Mouse (Mus musculus) E14TG2a.4 (cell line): ENCODE measurements at regions not wholly inside any gene's neighbourhood (a gene's known extent, or its start where the extent isn't known, plus 50 kb on each side); places are given as distances from the start of the nearest gene placed in this dataset.

Experiments
- H3K27me3 ChIP-seq: 2 replicates; pipeline ENCODE4 v1.6.1; 2014; ENCODE audit warnings: low read length, control low read depth; ENCODE audit not compliant: insufficient read depth
- H3K36me3 ChIP-seq: 2 replicates; pipeline ENCODE4 v1.6.1; 2014; ENCODE audit warnings: low read length, control low read depth; ENCODE audit not compliant: insufficient read depth
- H3K4me1 ChIP-seq: replicated peaks from 2 replicates; pipeline ENCODE4 v1.6.1; 2014; ENCODE audit warnings: low read depth, low read length, control low read depth
- H3K4me3 ChIP-seq: replicated peaks from 2 replicates; pipeline ENCODE4 v1.5.1; 2014; ENCODE audit warnings: mild to moderate bottlenecking, low read length
- H3K9me3 ChIP-seq: 2 replicates; pipeline ENCODE4 v1.6.1; 2014; ENCODE audit warnings: low read length, control low read depth
- CTCF ChIP-seq: conservative IDR thresholded peaks from 2 replicates; pipeline ENCODE4 v1.5.1; 2014; ENCODE audit warnings: low read length
- NANOG ChIP-seq: IDR thresholded peaks from 2 replicates; pipeline ENCODE4 v1.6.1; 2014; ENCODE audit warnings: borderline replicate concordance, low read length, mixed read lengths
- POU5F1 ChIP-seq: IDR thresholded peaks from 2 replicates; pipeline ENCODE4 v1.6.1; 2014; ENCODE audit warnings: low read length, borderline replicate concordance

GRCm38 (mm10) chr11:45240419-45240818 lies 611.4 kb upstream of the Clint1 start:
- Histone ChIP-seq H3K27me3 (no peaks in the 10 kb centered on the region), H3K9me3 (no peaks in the 10 kb centered on the region), H3K36me3 (no peaks in the 10 kb centered on the region), H3K4me1 (no peaks in the 10 kb centered on the region), H3K4me3 (no peak overlapping the region)
- TF ChIP-seq POU5F1: no peak
- no peak for TF ChIP-seq NANOG
- no peak for TF ChIP-seq CTCF

DNA sequence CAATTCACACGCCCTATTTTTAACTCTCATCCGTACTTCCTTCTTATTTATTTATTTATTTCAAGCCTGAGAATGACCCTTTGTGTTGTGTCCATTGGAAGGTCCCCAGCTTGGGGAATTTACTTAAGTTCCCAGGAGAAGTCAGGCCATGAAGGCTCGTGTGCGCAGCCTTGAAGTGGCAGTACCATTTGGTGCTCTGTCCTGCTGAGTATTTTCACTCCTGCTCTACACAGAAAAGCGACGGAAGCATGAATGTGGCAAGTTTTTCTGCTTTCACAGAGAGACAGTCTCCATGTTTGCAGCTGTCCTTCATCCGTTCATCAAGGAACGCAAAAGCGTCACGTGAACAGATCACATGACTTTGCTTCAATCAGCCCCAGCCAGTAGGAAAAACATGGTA lies 610.2 kb upstream of the Clint1 start:
- Histone ChIP-seq H3K27me3 (no peaks in the 10 kb centered on the region), H3K4me3 (no peak overlapping the region), H3K9me3 (no peaks in the 10 kb centered on the region), H3K4me1 (no peaks in the 10 kb centered on the region), H3K36me3 (no peaks in the 10 kb centered on the region)
- TF ChIP-seq NANOG (no peak), POU5F1 (no peak), CTCF (no peak)

- H3K9me3 ChIP-seq: no peaks in the 10 kb centered on the region
- no peak for TF ChIP-seq NANOG
- no peak for TF ChIP-seq CTCF
- no peak for TF ChIP-seq POU5F1
- no peaks in the 10 kb centered on the region for H3K27me3 ChIP-seq
- no peaks in the 10 kb centered on the region for H3K4me1 ChIP-seq
- H3K36me3 ChIP-seq: no peaks in the 10 kb centered on the region
- H3K4me3 ChIP-seq: no peak overlapping the region
Observed at GRCm38 (mm10) chr11:45244796-45245195, 607.1 kb upstream of the Clint1 start.

GRCm38 (mm10) chr11:45256019-45256418 lies 595.8 kb upstream of the Clint1 start:
- Histone ChIP-seq H3K4me3 (no peak overlapping the region), H3K4me1 (no peaks in the 10 kb centered on the region), H3K36me3 (no peaks in the 10 kb centered on the region), H3K27me3 (no peaks in the 10 kb centered on the region), H3K9me3 (peaks cover 7% of the 10 kb centered on the region)
- TF ChIP-seq NANOG (no peak), CTCF (no peak), POU5F1 (no peak)

DNA sequence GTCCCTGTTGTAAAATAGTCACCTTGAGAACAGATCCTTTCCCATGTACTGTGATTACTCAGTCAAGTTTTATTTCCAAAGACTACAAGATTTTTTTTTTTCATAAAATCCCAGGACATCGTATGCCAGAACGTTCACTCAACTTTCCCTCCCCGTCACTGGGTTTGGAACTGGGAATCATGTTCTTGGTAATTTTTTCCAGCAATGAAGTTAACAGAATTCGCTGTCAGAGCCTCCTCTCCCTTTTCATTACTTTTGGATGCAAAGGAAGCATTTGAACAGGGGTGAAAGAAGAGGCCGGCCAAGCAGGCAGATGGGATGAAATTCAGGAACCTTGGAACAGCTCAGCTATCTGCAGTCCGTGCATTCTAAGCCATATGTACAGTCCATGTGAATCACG lies 589.7 kb upstream of the Clint1 start:
- H3K36me3 ChIP-seq: no peaks in the 10 kb centered on the region
- no peak overlapping the region for H3K4me3 ChIP-seq
- no peak for TF ChIP-seq NANOG
- TF ChIP-seq POU5F1: no peak
- no peak for TF ChIP-seq CTCF
- no peaks in the 10 kb centered on the region for H3K4me1 ChIP-seq
- no peaks in the 10 kb centered on the region for H3K27me3 ChIP-seq
- no peaks in the 10 kb centered on the region for H3K9me3 ChIP-seq

GRCm38 (mm10) chr11:45264001-45264400 lies 587.9 kb upstream of the Clint1 start:
- Histone ChIP-seq H3K27me3 (no peaks in the 10 kb centered on the region), H3K36me3 (no peaks in the 10 kb centered on the region), H3K4me3 (no peak overlapping the region), H3K4me1 (no peaks in the 10 kb centered on the region), H3K9me3 (no peaks in the 10 kb centered on the region)
- TF ChIP-seq POU5F1: no peak
- TF ChIP-seq CTCF: no peak
- no peak for TF ChIP-seq NANOG

DNA sequence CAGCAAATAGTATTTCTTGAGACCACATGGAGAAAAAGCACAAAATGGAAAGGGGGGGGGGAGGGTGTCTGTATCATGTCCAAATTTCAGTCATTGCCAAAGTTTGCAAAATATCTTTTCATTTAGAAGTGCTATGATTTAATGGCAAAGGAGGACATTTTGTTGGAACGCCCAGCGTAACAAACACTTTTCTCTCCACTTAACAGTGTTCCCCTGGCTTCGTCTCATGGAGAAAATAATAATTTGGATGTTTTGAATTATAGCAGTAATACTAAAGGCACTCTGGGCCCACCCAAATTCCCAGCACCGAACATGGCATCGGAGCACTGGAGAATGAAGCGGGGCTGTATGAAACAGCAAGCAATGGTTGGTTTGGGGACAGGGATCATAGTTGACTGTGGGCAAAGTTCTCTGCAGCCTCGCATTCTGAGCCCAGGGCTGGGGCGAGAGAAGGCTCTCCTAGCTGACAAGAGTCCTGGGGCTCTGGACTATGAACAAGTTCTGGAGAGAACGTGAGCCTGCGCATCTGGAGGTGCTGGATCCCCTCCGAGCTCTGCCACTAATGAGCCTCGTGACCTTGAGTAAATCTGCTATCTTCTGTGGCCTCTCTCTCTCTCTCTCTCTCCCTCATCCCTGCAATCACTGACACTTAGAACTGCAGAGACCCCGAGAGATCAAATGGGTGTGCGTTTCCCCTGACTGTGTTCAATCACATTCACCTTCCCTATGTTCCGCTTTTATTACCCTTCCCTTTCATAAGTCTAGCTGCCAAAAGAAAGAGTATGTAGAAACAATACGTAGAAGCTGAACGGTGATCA lies 586.5 kb upstream of the Clint1 start:
- Histone ChIP-seq H3K4me1 (no peaks in the 10 kb centered on the region), H3K9me3 (no peaks in the 10 kb centered on the region), H3K27me3 (no peaks in the 10 kb centered on the region), H3K36me3 (no peaks in the 10 kb centered on the region), H3K4me3 (no peak overlapping the region)
- no peak for TF ChIP-seq NANOG
- TF ChIP-seq POU5F1: no peak
- no peak for TF ChIP-seq CTCF

DNA sequence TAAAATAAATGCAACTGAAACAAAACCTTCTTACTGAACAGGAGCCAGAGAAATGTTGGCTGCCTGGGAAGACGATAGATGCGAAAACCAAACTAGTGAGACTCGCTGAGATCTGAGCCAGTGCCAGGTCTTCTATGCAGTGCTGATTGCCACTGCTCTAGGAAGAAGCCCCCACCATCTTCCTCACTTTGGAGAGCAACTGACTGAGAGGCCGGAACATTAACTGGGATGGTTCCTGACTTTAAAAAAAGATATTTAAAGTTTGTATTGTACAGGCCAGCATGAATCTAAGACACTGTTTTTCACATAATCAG lies 585.9 kb upstream of the Clint1 start:
- Histone ChIP-seq H3K36me3 (no peaks in the 10 kb centered on the region), H3K9me3 (no peaks in the 10 kb centered on the region), H3K27me3 (no peaks in the 10 kb centered on the region), H3K4me3 (no peak overlapping the region), H3K4me1 (no peaks in the 10 kb centered on the region)
- TF ChIP-seq CTCF (no peak), POU5F1 (no peak), NANOG (no peak)

DNA sequence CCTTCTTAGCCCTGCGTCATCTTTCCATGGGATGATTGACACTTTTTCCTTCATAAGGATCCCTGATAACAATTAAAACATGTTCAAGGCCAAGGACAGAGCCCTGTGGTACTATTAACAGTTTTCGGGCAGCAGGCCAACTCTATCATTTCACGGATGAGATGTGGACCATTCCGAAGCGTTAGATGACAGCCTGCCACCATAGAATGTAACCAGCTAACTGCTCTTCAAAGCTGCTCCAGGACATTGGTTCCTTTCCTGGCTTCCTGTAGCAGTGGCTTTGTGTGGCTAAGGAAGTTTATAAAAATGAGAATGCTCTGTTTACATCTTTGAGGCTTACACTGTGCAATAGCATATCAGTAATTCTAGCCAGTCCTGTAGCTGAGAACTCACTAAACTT lies 582.6 kb upstream of the Clint1 start:
- H3K4me1 ChIP-seq: no peaks in the 10 kb centered on the region
- H3K4me3 ChIP-seq: no peak overlapping the region
- H3K27me3 ChIP-seq: no peaks in the 10 kb centered on the region
- H3K9me3 ChIP-seq: no peaks in the 10 kb centered on the region
- H3K36me3 ChIP-seq: no peaks in the 10 kb centered on the region
- TF ChIP-seq NANOG (no peak), CTCF (no peak), POU5F1 (no peak)
